Mouse (Mus musculus) macrophage (primary cell): Measurements from ENCODE around the gene Rrp36. TPM values are rescaled to one million over a fixed set of nuclear protein-coding genes. Genes with fewer than 3 reads are reported as not detected.
A peak's percentile ranks its signal among the peaks of the same experiment; 100 is the strongest.

Experiments
- H3K27ac ChIP-seq: fragments of 350-480 bp; formaldehyde crosslinking; 2 replicates; pipeline ENCODE4 v1.9.0; 2021
- H3K36me3 ChIP-seq: fragments of 350-480 bp; formaldehyde crosslinking; 2 replicates; pipeline ENCODE4 v1.9.0; 2021; ENCODE audit errors: inconsistent target
- H3K4me3 ChIP-seq: fragments of 350-480 bp; formaldehyde crosslinking; 2 replicates; pipeline ENCODE4 v1.9.0; 2021; ENCODE audit errors: inconsistent target
- H3K79me2 ChIP-seq: fragments of 350-480 bp; formaldehyde crosslinking; 2 replicates; pipeline ENCODE4 v1.9.0; 2021; ENCODE audit errors: inconsistent target
- WGBS: methylation state at CpG from one replicate; pipeline ENCODE4 v1.1.7; 2026; ENCODE audit warnings: inconsistent platforms; ENCODE audit not compliant: missing documents; 5-methylcytosine and 5-hydroxymethylcytosine counted together
- polyA plus RNA-seq: library from polyadenylated mRNA; stranded (reverse); fragments of 250-400 nt; gene quantifications from 3 replicates; pipeline ENCODE4 v1.2.4, GENCODE M21; 2018; ENCODE audit warnings: inconsistent platforms

Rrp36 gene
- polyA plus RNA-seq, 1 experiment from 2014 or later = 30.5 TPM

DNA sequence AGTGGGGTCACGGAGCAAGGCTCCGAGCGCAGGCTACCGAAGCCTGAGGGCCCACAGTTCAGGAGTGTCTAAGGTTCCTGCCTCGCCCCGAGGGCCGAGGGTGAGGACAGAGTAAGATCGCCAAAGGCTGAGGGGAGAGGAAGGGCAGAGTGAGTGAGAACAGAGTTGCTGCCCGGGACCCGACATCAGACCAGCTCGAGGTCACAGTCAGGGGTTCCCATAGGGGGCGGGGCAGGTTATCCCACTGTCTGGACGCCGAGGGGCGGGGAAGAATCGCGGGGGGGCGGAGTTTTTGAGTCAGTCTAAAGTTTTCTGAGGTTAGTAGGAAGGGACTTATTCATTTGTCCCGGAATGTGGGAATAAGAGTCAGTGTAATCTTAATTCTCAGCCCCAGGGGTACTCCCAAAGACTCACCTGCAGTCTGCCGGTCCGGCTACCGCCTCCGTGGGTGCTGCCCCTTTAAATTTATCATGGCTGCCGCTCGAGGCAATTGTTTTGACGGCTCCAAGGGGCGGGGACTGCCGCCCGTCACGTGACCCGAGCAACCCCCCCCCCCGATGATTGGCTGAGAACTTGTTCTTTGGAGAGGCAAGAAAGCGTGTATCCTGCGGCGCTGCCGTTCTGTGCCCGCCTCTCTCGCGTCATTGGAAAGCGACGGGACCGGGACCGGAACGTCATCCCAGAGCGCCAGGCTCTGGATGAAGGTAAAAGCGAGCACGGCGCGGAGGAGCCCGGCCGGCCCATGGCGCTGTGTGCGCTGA is 28.4 kb downstream of the Rrp36 start, which contains the start of the genes Klc4 and Mrpl2:
Klc4 (minus strand) TSS at position 462 of the 761 bp plus-strand sequence.
Mrpl2 (plus strand) TSS at position 669 of the 761 bp plus-strand sequence.
- Histone ChIP-seq H3K27ac (peak within 1 kb of the TSS; percentile 73), H3K36me3 (peaks cover 4% of the 10 kb centered on the region; the same call in 1 of the 2 replicates), H3K79me2 (peaks cover 16% of the 10 kb centered on the region), H3K4me3 (peak within 1 kb of the TSS; percentile 93)
- WGBS = 2% methylated on average over 49 of the region's 53 CpGs

- peak overlapping the region; percentile 93 for H3K4me3 ChIP-seq
- H3K36me3 ChIP-seq = peaks cover 4% of the 10 kb centered on the region; the same call in 1 of the 2 replicates
- H3K27ac ChIP-seq = peak overlapping the region; percentile 73
- peaks cover 22% of the 10 kb centered on the region for H3K79me2 ChIP-seq
- WGBS = 13% methylated on average over 9 of the region's 11 CpGs
Measured at GRCm38 (mm10) chr17:46644916-46645475, 29.2 kb downstream of the Rrp36 start.

DNA sequence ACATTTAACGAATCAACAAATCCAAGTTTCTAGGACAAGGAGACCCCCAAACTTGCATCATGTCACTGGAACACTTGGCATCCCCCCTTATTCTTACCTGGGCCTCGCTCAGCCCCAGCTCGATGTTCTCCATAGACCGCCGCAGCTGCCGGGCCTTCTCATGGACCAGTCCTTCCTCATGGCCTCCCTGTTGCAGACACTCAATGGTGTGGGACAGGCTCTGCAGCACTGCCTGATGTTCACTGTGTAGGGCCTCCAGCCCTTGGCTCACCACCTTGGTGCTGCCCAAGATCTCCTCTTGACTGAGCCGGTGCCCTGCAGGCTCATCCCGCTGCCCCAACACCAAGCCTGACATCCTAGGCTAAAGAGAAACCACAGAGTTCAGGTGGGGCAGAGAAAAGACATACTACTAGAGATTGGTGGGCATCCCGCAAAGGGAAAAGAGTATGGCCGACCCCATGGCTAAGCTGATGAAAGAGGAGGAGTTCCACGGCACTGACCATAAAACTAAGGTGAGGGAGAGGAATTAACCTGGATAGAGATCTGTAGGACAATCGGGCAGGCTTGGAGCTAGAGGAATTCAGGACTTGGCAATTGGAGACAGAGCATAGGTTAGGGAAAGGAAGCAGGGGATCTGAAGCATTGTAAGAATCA is 29.9 kb downstream of the Rrp36 start:
- WGBS = 95% methylated on average over 11 of the region's 12 CpGs
- H3K79me2 ChIP-seq = peaks cover 27% of the 10 kb centered on the region
- H3K36me3 ChIP-seq = peaks cover 4% of the 10 kb centered on the region; the same call in 1 of the 2 replicates
- no peak overlapping the region for H3K4me3 ChIP-seq
- H3K27ac ChIP-seq = 0 out of 2 replicates have a peak overlapping the region, but pooled peaks have one; percentile 73

GRCm38 (mm10) chr17:46642060-46642459 is 32.1 kb downstream of the Rrp36 start:
- WGBS = over 99% methylated on average over 14 of the region's 17 CpGs
- Histone ChIP-seq H3K79me2 (peaks cover 34% of the 10 kb centered on the region), H3K4me3 (no peak overlapping the region), H3K27ac (no peak overlapping the region), H3K36me3 (no peaks in the 10 kb centered on the region)

DNA sequence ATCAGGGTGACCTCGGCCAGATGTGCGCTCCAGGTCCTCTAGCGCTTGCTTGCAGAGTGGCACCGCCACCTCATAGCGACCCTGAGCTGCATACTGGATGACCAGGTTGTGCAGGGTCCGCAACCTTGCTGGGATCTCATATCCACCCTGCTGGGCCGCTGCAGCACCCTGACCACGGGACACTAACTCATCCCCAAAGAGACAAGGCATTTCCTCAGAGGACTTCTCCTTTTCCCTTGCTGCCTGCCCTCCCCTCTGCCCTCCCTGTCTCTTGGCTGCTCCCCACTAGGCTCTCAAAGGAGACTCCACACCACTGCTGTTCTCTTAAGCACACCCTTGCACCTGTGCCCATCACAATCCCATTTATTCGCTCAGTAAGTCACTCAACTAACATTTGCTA is 34.2 kb downstream of the Rrp36 start:
- peak overlapping the region; percentile 66 for H3K4me3 ChIP-seq
- 30% methylated on average over 9 of the region's 9 CpGs for WGBS
- peaks cover 14% of the 10 kb centered on the region; the same call in 1 of the 2 replicates for H3K36me3 ChIP-seq
- H3K79me2 ChIP-seq = peaks cover 26% of the 10 kb centered on the region
- H3K27ac ChIP-seq = peak overlapping the region; percentile 98

DNA sequence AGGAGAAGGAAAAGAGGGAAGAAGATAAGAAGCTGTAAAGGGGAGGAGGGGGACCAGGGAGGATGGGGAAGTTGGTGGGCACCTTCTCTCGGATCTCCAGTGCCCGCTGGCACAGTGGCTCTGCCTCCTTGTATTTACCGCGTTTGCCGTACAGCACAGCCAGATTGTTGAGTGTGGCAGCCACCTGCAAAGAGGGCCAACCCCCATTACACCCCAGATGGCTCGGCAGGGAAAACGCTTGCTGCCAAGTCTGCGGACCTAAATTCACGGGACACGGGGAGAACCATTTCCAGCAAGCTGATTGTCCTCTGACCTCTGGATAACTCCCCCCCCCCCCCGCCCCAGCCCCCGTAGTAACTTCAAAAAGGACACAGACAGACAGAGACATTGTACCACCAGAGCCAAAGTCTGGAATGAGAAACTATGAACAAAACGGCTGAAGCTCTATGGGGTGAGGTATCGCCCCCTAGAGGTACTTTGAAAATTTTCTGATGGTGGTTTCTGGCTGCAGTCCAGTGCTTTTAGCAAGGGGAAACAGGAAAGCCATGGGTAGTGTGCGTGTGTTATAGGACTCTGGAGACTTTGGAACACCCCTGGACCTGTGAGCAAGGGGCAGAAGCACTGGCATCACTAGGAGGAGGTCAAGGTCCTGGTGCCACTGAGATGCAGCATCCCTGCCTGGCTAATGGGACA is 37.2 kb downstream of the Rrp36 start:
- Histone ChIP-seq H3K79me2 (peaks cover 26% of the 10 kb centered on the region), H3K4me3 (no peak overlapping the region), H3K27ac (no peak overlapping the region), H3K36me3 (peaks cover 37% of the 10 kb centered on the region)
- 9% methylated on average over 15 of the region's 15 CpGs for WGBS

DNA sequence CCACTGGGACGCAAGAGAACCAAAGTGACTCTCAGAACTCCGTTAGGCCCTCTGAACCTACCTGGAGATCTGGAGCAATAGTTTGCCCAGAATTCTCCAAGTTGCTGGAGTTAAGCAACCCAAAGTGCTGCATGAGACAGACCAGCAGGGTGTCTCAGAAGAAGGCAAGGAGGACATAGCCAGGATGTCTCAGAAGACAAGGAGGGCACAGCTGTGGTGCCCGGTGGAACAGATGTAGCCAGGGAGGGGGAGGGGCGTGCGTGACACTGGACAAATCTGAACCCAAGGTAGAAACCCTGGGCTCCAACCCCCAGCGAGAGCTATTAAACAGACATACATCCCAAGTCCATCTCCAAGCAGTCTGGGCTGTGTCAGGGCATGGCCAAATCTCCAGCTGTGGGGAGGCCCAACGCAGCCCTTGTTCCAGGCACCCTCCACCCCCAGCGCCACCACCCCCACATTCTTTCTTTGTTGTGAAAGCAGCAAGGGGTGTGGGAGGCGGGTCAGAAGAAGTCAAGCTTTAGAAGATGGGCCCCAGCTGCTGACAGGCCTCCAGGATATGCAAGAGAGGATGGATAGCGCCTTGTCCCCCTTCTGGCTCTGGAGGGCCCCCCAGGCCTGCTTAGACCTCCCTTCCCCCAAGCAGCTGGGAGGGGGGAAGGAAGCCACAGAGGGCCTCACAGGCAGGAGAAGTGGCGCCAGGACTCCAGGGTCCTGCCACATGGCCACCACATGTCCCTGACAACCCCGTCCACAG is 44.3 kb downstream of the Rrp36 start:
- Histone ChIP-seq H3K36me3 (peaks cover 44% of the 10 kb centered on the region), H3K79me2 (no peaks in the 10 kb centered on the region), H3K4me3 (no peak overlapping the region), H3K27ac (no peak overlapping the region)
- WGBS = 61% methylated on average over 12 of the region's 12 CpGs

GRCm38 (mm10) chr17:46628791-46629684 is 45.1 kb downstream of the Rrp36 start, which contains the start of gene Ptk7:
Gene Ptk7 (minus strand): TSS chr17:46629504.
- H3K36me3 ChIP-seq = peaks cover 40% of the 10 kb centered on the region
- WGBS = 18% methylated on average over 50 of the region's 90 CpGs
- no peaks in the 10 kb centered on the region for H3K79me2 ChIP-seq
- no peak within 1 kb of the TSS for H3K27ac ChIP-seq
- no peak within 1 kb of the TSS for H3K4me3 ChIP-seq

DNA sequence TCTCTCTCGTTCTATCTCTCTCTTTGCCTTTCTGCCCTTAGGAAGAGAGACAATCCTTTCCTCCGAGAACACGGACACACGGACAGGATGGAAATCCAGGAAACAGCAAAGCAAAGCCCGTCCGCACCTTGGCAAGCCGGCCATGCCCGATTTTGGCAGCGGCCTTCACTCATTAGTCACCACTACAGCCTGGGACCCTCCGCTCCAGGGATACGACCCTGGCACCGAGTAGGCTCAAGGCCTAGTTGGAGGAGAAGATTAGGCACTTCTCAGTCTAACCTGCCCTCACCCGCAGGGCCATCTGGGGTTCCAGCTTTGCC is 45.7 kb downstream of the Rrp36 start:
- H3K36me3 ChIP-seq = peaks cover 34% of the 10 kb centered on the region
- no peaks in the 10 kb centered on the region for H3K79me2 ChIP-seq
- 41% methylated on average over 11 of the region's 13 CpGs for WGBS
- H3K27ac ChIP-seq = no peak overlapping the region
- no peak overlapping the region for H3K4me3 ChIP-seq

GRCm38 (mm10) chr17:46627409-46627808 is 46.7 kb downstream of the Rrp36 start:
- no peaks in the 10 kb centered on the region for H3K79me2 ChIP-seq
- H3K27ac ChIP-seq = no peak overlapping the region
- peaks cover 24% of the 10 kb centered on the region for H3K36me3 ChIP-seq
- 88% methylated on average over 6 of the region's 6 CpGs for WGBS
- no peak overlapping the region for H3K4me3 ChIP-seq

- Histone ChIP-seq H3K79me2 (no peaks in the 10 kb centered on the region), H3K4me3 (no peak overlapping the region), H3K36me3 (no peaks in the 10 kb centered on the region), H3K27ac (no peak overlapping the region)
- 75% methylated on average over 12 of the region's 12 CpGs for WGBS
Measured at GRCm38 (mm10) chr17:46624598-46624997, 49.6 kb downstream of the Rrp36 start.

DNA sequence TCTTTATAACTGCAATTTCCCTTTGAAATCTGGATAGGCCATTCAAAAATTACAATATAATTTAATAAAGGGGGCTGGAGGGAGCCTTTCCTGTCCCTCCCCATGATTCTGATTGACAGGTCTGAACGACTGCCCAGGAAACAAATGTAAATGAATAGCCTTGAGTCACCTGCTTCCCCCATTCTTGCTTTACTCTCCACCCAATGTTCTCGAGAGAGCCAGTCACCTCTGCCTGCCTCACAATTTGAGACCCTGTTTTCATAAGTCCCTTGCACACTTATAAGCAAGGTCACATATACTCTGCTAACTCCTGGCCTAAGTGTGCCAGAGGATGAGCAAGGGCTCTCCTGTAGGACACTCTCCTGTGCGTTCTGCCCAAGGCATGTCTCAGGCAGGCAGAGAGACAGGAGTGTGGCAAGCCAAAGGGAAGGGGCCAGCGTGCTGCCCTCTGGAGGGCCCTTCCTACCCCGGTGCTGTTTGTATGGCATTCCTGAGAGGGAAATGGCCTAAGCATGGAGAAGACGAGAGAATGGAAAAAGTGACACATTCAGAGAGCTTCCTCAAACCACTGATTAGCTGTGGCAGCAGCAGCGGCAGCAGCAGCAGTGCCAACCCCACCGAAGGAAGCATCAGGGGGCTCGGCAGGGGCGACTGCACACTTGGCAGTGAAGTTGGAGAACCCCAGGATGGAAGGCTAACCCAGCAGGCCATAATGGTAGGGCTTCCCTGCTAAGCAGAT is 50.2 kb downstream of the Rrp36 start:
- H3K79me2 ChIP-seq = no peaks in the 10 kb centered on the region
- H3K4me3 ChIP-seq = no peak overlapping the region
- no peak overlapping the region for H3K27ac ChIP-seq
- no peaks in the 10 kb centered on the region for H3K36me3 ChIP-seq
- WGBS = 14% methylated on average over 10 of the region's 10 CpGs

GRCm38 (mm10) chr17:46622269-46622668 is 51.9 kb downstream of the Rrp36 start:
- no peaks in the 10 kb centered on the region for H3K36me3 ChIP-seq
- H3K79me2 ChIP-seq = no peaks in the 10 kb centered on the region
- 23% methylated on average over 9 of the region's 11 CpGs for WGBS
- no peak overlapping the region for H3K27ac ChIP-seq
- no peak overlapping the region for H3K4me3 ChIP-seq
